Mouse (Mus musculus) brown adipose tissue, adult 24 weeks (tissue): ENCODE measurements around the gene Mst1r. TPM values are rescaled to one million over a fixed set of nuclear protein-coding genes. Genes with fewer than 3 reads are reported as not detected.

ENCODE experiments used
- H3K27ac ChIP-seq: fragments of 200-500 bp; replicated peaks from 2 replicates; pipeline ENCODE4 v1.5.1; 2012; ENCODE audit warnings: low read depth, mild to moderate bottlenecking, low read length
- H3K4me1 ChIP-seq: fragments of 200-500 bp; 2 replicates; pipeline ENCODE4 v1.6.1; 2012; ENCODE audit warnings: low read length, mixed read lengths; ENCODE audit not compliant: control insufficient read depth, insufficient read depth, insufficient read length
- H3K4me3 ChIP-seq: fragments of 200-500 bp; 2 replicates; pipeline ENCODE4 v1.5.1; 2012; ENCODE audit warnings: low read depth, mild to moderate bottlenecking, low read length, moderate library complexity; ENCODE audit not compliant: insufficient read depth
- polyA plus RNA-seq: library from polyadenylated mRNA; stranded (reverse); fragments of >200 nt; gene quantifications from 2 replicates; pipeline ENCODE4 v1.2.4, GENCODE M21; 2012; ENCODE audit not compliant: missing spikeins, insufficient read depth, insufficient read length

Gene Mst1r
- polyA plus RNA-seq, 1 experiment: 0.36 TPM

GRCm38 (mm10) chr9:107927749-107928148, 21.1 kb downstream of the Mst1r start:
- peaks cover 5% of the 10 kb centered on the region for H3K4me1 ChIP-seq
- no peak overlapping the region for H3K4me3 ChIP-seq
- no peak overlapping the region for H3K27ac ChIP-seq

- Histone ChIP-seq H3K27ac (no peak within 1 kb of the TSS), H3K4me1 (peaks cover 5% of the 10 kb centered on the region), H3K4me3 (no peak within 1 kb of the TSS)
These were observed 21.5 kb downstream of the Mst1r start, which contains the start of gene Actl11 for GRCm38 (mm10) chr9:107928169-107928568. Gene Actl11, plus strand, starts transcription at chr9:107928469.

GRCm38 (mm10) chr9:107932221-107932620, 25.5 kb downstream of the Mst1r start:
- Histone ChIP-seq H3K4me3 (no peak overlapping the region), H3K27ac (no peak overlapping the region), H3K4me1 (no peaks in the 10 kb centered on the region)

GRCm38 (mm10) chr9:107934146-107934545, 27.5 kb downstream of the Mst1r start:
- Histone ChIP-seq H3K4me1 (no peaks in the 10 kb centered on the region), H3K4me3 (no peak overlapping the region), H3K27ac (no peak overlapping the region)

- H3K27ac ChIP-seq: no peak within 1 kb of the TSS
- H3K4me1 ChIP-seq: no peaks in the 10 kb centered on the region
- peak within 1 kb of the TSS; percentile 9; the same call in 1 of the 2 replicates for H3K4me3 ChIP-seq
These were observed 28.7 kb downstream of the Mst1r start, which contains the start of gene Camkv for GRCm38 (mm10) chr9:107935374-107935773. Gene Camkv, plus strand, starts transcription at chr9:107935674.

GRCm38 (mm10) chr9:107935790-107936214, 29.1 kb downstream of the Mst1r start:
- Histone ChIP-seq H3K4me1 (no peaks in the 10 kb centered on the region), H3K27ac (no peak overlapping the region), H3K4me3 (peak overlapping the region; percentile 9; the same call in 1 of the 2 replicates)

- Histone ChIP-seq H3K27ac (no peak overlapping the region), H3K4me3 (no peak overlapping the region), H3K4me1 (no peaks in the 10 kb centered on the region)
These were observed 29.6 kb downstream of the Mst1r start for GRCm38 (mm10) chr9:107936215-107936822.

- H3K4me1 ChIP-seq: no peaks in the 10 kb centered on the region
- no peak overlapping the region for H3K27ac ChIP-seq
- H3K4me3 ChIP-seq: no peak overlapping the region
These were observed 30.2 kb downstream of the Mst1r start for GRCm38 (mm10) chr9:107936831-107937230.

- Histone ChIP-seq H3K4me3 (no peak overlapping the region), H3K27ac (no peak overlapping the region)
These were observed 40.8 kb downstream of the Mst1r start for GRCm38 (mm10) chr9:107947241-107948194.

GRCm38 (mm10) chr9:107949184-107949921, 42.7 kb downstream of the Mst1r start:
- H3K27ac ChIP-seq: no peak overlapping the region
- H3K4me3 ChIP-seq: no peak overlapping the region
- no peaks in the 10 kb centered on the region for H3K4me1 ChIP-seq

More at GRCm38 (mm10) chr9:107947241-107948194, 40.8 kb downstream of the Mst1r start:
- no peaks in the 10 kb centered on the region for H3K4me1 ChIP-seq

GRCm38 (mm10) chr9:107949922-107950235, 43.2 kb downstream of the Mst1r start, which contains the start of gene Traip:
Gene Traip, plus strand, starts transcription at chr9:107950136.
- Histone ChIP-seq H3K4me1 (no peaks in the 10 kb centered on the region), H3K4me3 (peak within 1 kb of the TSS; percentile 84), H3K27ac (peak within 1 kb of the TSS; percentile 56; the same call in 1 of the 2 replicates)

- H3K4me3 ChIP-seq: peak overlapping the region; percentile 84
- no peaks in the 10 kb centered on the region for H3K4me1 ChIP-seq
- H3K27ac ChIP-seq: peak overlapping the region; percentile 56; the same call in 1 of the 2 replicates
These were observed 44.0 kb downstream of the Mst1r start for GRCm38 (mm10) chr9:107950460-107951355.

GRCm38 (mm10) chr9:107955613-107956289, 49.1 kb downstream of the Mst1r start:
- no peak overlapping the region for H3K4me3 ChIP-seq

GRCm38 (mm10) chr9:107957141-107957540, 50.5 kb downstream of the Mst1r start:
- Histone ChIP-seq H3K4me1 (no peaks in the 10 kb centered on the region), H3K4me3 (no peak overlapping the region)

More at GRCm38 (mm10) chr9:107955613-107956289, 49.1 kb downstream of the Mst1r start:
- H3K4me1 ChIP-seq: no peaks in the 10 kb centered on the region
- no peak overlapping the region for H3K27ac ChIP-seq

More at GRCm38 (mm10) chr9:107957141-107957540, 50.5 kb downstream of the Mst1r start:
- no peak overlapping the region for H3K27ac ChIP-seq
